Mouse (Mus musculus) embryonic facial prominence, embryonic 14.5 days (tissue): ENCODE data around the gene Tdp1. TPM values are rescaled to one million over a fixed set of nuclear protein-coding genes. Genes with fewer than 3 reads are reported as not detected.

Experiments used
- ATAC-seq: fragments of 200-750 bp; cut with Nextera tagmentation; 2 replicates; pipeline ENCODE4 v1.8.0; 2017; ENCODE audit warnings: low read depth, moderate number of reproducible peaks, moderate TSS enrichment
- DNase-seq: peaks from one replicate; pipeline ENCODE4 v3.0.0-alpha.2; 2015; ENCODE audit warnings: low spot score
- H3K27ac ChIP-seq: fragments of 300-500 bp; sonication (generic); replicated peaks from 2 replicates; pipeline ENCODE4 v1.5.1; 2014; ENCODE audit warnings: low read depth, mild to moderate bottlenecking, low read length, moderate library complexity
- H3K27me3 ChIP-seq: fragments of 300-500 bp; sonication (generic); replicated peaks from 2 replicates; pipeline ENCODE4 v1.6.1; 2014; ENCODE audit warnings: low read length; ENCODE audit not compliant: control insufficient read depth, insufficient read depth
- H3K36me3 ChIP-seq: fragments of 300-500 bp; sonication (generic); 2 replicates; pipeline ENCODE4 v1.6.1; 2014; ENCODE audit warnings: low read length, mixed read lengths; ENCODE audit not compliant: control insufficient read depth, insufficient read depth
- H3K4me1 ChIP-seq: fragments of 300-500 bp; sonication (generic); 2 replicates; pipeline ENCODE4 v1.6.1; 2014; ENCODE audit warnings: antibody characterized with exemption, low read length; ENCODE audit not compliant: control insufficient read depth, insufficient read depth
- H3K4me2 ChIP-seq: fragments of 300-500 bp; sonication (generic); 2 replicates; pipeline ENCODE4 v1.6.1; 2014; ENCODE audit warnings: low read depth, mild to moderate bottlenecking, low read length, moderate library complexity, mixed read lengths
- H3K4me3 ChIP-seq: fragments of 300-500 bp; sonication (generic); 2 replicates; pipeline ENCODE4 v1.5.1; 2014; ENCODE audit warnings: low read depth, mild to moderate bottlenecking, low read length
- H3K9ac ChIP-seq: fragments of 300-500 bp; sonication (generic); 2 replicates; pipeline ENCODE4 v1.6.1; 2014; ENCODE audit warnings: low read depth, mild to moderate bottlenecking, low read length, moderate library complexity, mixed read lengths
- H3K9me3 ChIP-seq: fragments of 300-500 bp; sonication (generic); 2 replicates; pipeline ENCODE4 v1.6.1; 2016; ENCODE audit warnings: low read length; ENCODE audit not compliant: control insufficient read depth
- WGBS: fragments of 180-500 bp; shearing (Covaris S2); extraction: QIAGEN DNeasy Blood & Tissue Kit; methylation state at CpG from one replicate; pipeline ENCODE4 v1.1.7; 2014; 5-methylcytosine and 5-hydroxymethylcytosine counted together
- polyA plus RNA-seq: library from polyadenylated mRNA; unstranded; fragments of >200 nt; fragmentation: Nextera tagmentation; extraction: Ambion mirVana; gene quantifications from 2 replicates; pipeline ENCODE4 v1.2.1, GENCODE M21; 2014

The Tdp1 gene
- polyA plus RNA-seq, 1 experiment from 2014 or later = 46.5 TPM

DNA sequence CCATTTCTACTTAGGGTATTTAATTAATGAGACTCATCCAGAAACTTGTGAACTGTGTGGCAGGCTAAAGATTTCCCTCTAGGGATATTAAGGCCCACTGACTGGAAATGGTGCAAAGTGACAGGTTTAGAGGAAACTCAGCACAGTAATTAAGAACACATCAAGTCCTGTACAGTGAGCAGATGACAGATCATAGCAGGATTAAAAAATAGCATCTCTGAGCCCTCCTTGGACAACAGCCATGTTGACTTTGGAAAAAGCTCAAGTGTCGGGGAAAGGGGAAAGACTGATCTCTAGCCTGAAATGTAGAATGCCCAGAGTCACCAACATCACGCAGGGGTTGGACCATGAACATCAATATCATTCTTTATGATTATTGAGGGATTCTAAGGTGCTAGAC, 103.8 kb downstream of the Tdp1 start:
- ATAC-seq (no peak), DNase-seq (no peak)
- Histone ChIP-seq H3K27me3 (no peaks in the 10 kb centered on the region), H3K9me3 (peaks cover 4% of the 10 kb centered on the region; the same call in 1 of the 2 replicates), H3K4me2 (no peak overlapping the region), H3K4me3 (no peak overlapping the region), H3K9ac (no peak overlapping the region), H3K4me1 (no peaks in the 10 kb centered on the region), H3K27ac (no peak overlapping the region), H3K36me3 (no peaks in the 10 kb centered on the region)
- WGBS = 84% methylated on average over 2 of the region's 2 CpGs

DNA sequence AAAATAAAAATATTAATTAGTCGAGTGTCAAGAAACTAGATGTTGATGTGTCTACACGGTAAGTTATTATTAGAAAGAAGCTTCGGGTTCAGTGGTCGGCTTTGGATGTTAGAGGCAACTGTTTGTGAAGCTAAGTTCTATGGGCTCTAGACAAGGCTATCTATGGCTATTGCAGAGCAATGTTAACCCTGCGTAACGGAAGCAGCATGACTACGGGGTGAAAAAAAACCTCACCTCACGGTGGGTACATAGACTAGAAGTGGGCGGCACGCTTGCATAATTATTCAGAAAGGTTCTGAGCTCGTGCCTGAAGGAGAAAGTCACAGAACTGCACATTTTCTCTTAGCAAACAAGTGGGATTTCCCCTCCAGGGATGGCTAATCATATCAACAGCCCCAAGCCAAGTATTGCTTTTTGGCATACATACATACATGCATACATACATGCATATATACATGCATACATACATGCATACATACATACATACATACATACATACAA, 108.1 kb downstream of the Tdp1 start:
- no peak for ATAC-seq
- WGBS = 89% methylated on average over 11 of the region's 11 CpGs
- Histone ChIP-seq H3K9ac (no peak overlapping the region), H3K4me2 (no peak overlapping the region), H3K27me3 (no peaks in the 10 kb centered on the region), H3K9me3 (peaks cover 4% of the 10 kb centered on the region; the same call in 1 of the 2 replicates), H3K4me1 (no peaks in the 10 kb centered on the region), H3K4me3 (no peak overlapping the region), H3K36me3 (no peaks in the 10 kb centered on the region), H3K27ac (no peak overlapping the region)
- DNase-seq = no peak

DNA sequence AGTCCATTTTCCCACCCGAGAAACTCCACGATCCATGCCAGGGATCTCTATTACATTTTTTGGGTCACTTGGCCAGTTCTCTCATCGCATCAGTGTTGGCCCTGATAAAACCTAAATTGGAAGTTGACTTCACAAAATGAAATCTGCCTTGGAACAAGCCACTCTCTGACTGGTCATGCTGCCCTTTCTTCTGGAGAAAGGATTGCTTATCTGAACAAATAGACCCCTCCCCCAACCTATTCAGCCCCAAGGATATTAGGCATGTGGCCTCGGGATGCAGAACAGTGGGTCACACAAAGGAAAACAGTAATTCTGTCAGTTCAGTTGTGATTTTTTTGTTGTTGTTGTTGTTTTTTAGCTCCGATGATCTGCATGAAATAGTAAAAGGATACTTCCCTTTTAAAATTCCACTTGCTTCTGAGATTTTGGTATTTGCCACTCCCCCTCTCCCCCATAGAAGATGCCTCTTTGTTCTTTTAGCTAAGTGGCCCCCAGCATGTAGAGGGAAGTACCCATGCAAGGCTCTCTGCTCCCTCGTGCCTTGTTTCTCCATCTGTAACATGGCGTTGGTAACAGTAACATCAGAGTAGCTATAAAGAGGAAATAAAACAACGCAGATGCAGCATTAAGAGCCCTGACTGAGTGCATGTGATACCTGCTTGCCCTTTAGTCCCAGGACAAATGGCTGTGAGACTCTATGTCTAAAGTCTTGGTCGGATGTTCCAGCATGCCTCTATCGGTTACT, 109.0 kb downstream of the Tdp1 start:
- ATAC-seq (no peak), DNase-seq (no peak)
- no peak overlapping the region for H3K4me3 ChIP-seq
- H3K4me2 ChIP-seq = no peak overlapping the region
- H3K9me3 ChIP-seq = peaks cover 4% of the 10 kb centered on the region; the same call in 1 of the 2 replicates
- no peaks in the 10 kb centered on the region for H3K27me3 ChIP-seq
- H3K4me1 ChIP-seq = no peaks in the 10 kb centered on the region
- 69% methylated on average over 10 of the region's 10 CpGs for WGBS
- H3K36me3 ChIP-seq = no peaks in the 10 kb centered on the region
- no peak overlapping the region for H3K27ac ChIP-seq
- no peak overlapping the region for H3K9ac ChIP-seq

DNA sequence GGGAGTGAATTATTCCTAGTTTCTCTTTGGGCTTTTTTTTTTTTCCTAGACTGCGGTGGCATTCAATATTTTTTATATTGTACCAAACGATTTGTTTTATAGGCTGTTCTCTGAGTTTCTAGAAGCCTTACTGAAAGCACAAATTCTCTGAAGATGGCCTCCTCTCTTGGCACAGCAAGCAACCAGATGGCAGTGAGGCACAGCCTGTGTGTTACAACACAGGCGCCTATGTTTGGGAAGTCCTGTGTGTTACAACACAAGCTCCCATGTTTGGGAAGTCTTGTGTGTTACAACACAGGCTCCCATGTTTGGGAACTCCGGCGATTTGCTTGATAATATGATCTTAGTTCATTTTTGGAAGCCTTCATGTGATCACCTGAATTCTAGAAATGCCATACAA, 111.6 kb downstream of the Tdp1 start:
- Histone ChIP-seq H3K4me1 (no peaks in the 10 kb centered on the region), H3K9me3 (peaks cover 3% of the 10 kb centered on the region; the same call in 1 of the 2 replicates), H3K4me3 (no peak overlapping the region), H3K4me2 (no peak overlapping the region), H3K36me3 (no peaks in the 10 kb centered on the region), H3K9ac (no peak overlapping the region), H3K27ac (no peak overlapping the region), H3K27me3 (no peaks in the 10 kb centered on the region)
- no peak for ATAC-seq
- WGBS = 89% methylated on average over 5 of the region's 5 CpGs
- DNase-seq = no peak

DNA sequence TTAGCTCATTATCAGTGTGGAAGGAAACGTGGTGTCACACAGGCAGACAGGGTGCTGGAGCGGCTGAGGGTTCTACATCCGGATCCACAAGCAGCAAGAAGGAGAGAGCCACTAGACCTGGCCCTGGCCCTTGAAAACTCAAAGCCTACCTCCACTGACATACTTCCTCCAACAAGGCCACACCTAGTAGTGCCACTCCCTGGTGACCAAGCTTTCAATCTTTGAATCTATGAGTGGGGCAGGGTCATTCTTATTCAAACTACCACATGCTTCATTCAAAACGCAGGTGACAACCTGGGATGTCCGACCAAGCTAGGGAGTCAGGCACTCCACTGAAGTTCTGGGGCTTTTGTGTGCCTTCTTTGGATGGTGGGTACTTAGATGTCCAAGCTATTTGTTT, 115.4 kb downstream of the Tdp1 start:
- Histone ChIP-seq H3K27me3 (no peaks in the 10 kb centered on the region), H3K4me2 (no peak overlapping the region), H3K4me1 (no peaks in the 10 kb centered on the region), H3K36me3 (no peaks in the 10 kb centered on the region), H3K4me3 (no peak overlapping the region), H3K9me3 (no peaks in the 10 kb centered on the region), H3K27ac (no peak overlapping the region), H3K9ac (no peak overlapping the region)
- DNase-seq = no peak
- no peak for ATAC-seq
- 81% methylated on average over 5 of the region's 5 CpGs for WGBS

DNA sequence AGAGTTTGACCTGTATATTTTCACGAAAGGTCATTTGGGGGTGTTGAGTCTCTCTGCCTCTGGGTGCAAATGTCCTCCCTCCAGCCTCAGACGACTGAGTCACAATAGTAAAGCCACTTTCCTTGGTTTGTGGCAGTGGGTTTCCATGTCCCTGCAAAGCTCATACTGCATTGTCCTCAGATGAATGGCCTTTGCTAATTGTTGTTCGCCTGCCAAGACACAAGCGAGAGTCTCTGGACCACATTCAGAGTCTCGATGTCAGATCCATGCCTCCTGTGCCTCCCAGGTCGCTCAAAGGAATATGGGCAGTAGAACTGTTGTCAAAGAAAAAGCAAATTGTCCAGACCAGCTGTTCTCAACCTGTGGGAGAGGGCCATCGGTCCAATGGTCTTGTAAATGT, 116.1 kb downstream of the Tdp1 start:
- 86% methylated on average over 7 of the region's 7 CpGs for WGBS

DNA sequence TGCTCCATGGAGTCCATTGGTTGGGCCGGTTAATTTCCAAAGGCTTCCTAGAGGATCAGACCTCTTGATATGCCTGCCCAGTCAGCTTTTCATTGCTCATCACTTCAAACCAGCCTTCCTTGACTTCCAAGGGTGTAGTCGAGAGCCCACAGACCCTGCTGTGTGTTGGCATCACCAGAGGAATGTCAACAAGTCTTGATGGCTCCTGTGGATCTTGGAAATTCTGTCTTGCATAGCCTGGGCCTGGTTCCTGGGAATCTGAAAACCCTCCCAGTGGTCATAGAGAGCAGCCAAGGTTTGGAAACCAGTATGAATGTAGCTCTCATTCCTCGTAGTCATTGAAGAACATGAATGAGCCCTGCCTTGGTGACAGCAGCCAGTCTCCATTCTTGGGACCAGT, 116.9 kb downstream of the Tdp1 start:
- ATAC-seq = no peak
- WGBS = 94% methylated on average over 3 of the region's 3 CpGs
- H3K27ac ChIP-seq = no peak overlapping the region
- no peaks in the 10 kb centered on the region for H3K9me3 ChIP-seq
- H3K36me3 ChIP-seq = no peaks in the 10 kb centered on the region
- no peaks in the 10 kb centered on the region for H3K4me1 ChIP-seq
- no peak overlapping the region for H3K4me3 ChIP-seq
- H3K9ac ChIP-seq = no peak overlapping the region
- DNase-seq = no peak
- H3K4me2 ChIP-seq = no peak overlapping the region
- no peaks in the 10 kb centered on the region for H3K27me3 ChIP-seq

More for the DNA sequence above, 116.1 kb downstream of the Tdp1 start:
- no peaks in the 10 kb centered on the region for H3K27me3 ChIP-seq
- no peak overlapping the region for H3K4me2 ChIP-seq
- H3K9me3 ChIP-seq = no peaks in the 10 kb centered on the region
- no peak for DNase-seq
- ATAC-seq = no peak
- H3K4me3 ChIP-seq = no peak overlapping the region
- no peak overlapping the region for H3K27ac ChIP-seq
- no peaks in the 10 kb centered on the region for H3K36me3 ChIP-seq
- no peak overlapping the region for H3K9ac ChIP-seq
- H3K4me1 ChIP-seq = no peaks in the 10 kb centered on the region

DNA sequence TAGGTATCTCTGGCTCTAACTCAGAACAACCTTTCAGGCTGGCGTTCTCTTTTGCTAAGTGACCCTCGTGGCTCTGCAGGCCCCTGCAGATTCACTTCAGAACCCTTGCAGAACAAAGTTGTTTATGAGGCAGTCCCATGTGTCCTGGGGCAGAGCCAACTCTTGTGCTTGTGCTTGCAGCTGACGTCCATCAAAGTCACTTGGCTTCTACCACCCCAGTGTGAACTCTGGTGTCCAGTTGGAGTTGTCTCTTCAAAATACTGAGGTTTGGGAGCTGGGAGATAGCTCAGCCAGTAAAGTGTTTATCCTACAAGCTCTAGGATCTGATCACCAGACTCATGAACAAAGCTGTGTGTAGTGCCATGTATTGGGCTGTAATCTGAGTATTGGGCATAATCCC, 117.6 kb downstream of the Tdp1 start:
- Histone ChIP-seq H3K4me1 (no peaks in the 10 kb centered on the region), H3K9me3 (no peaks in the 10 kb centered on the region), H3K27me3 (no peaks in the 10 kb centered on the region), H3K27ac (no peak overlapping the region), H3K36me3 (no peaks in the 10 kb centered on the region), H3K9ac (no peak overlapping the region), H3K4me3 (no peak overlapping the region), H3K4me2 (no peak overlapping the region)
- 77% methylated on average over 3 of the region's 3 CpGs for WGBS
- DNase-seq (peak; percentile 39), ATAC-seq (no peak)
